Mouse (Mus musculus) MEL-GATA-1-ER (cell line): ENCODE data around the gene Cfap52.
A peak's percentile ranks its signal among the peaks of the same experiment; 100 is the strongest.

Experiments
- DNase-seq: peaks from one replicate; pipeline ENCODE4 v3.0.0-alpha.2; 2012; ENCODE audit warnings: low read depth; ENCODE audit errors: extremely low read depth

Gene Cfap52

GRCm38 (mm10) chr11:67926348-67927055, 38.9 kb downstream of the Cfap52 start:
- no peak for DNase-seq

GRCm38 (mm10) chr11:67925000-67925399, 40.5 kb downstream of the Cfap52 start:
- no peak for DNase-seq

DNA sequence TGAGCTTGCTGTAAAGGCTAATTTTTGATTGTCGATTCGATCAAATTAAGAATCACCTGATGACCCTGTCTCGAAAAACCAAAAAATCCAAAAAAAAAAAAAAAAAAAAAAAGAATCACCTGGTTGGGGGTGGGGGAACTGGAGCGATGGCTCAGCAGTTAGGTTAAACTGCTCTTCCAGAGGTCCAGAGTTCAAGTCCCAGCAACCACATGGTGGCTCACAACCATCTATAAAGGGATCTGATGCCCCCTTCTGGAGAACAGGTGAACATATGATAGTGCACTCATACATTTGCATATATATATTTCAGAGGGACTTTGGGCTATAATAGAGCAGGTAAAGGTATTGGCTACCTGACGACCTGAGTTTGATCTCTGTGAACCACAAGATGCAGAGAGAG, 41.7 kb downstream of the Cfap52 start:
- no peak for DNase-seq

- no peak for DNase-seq
These were observed 42.7 kb downstream of the Cfap52 start for GRCm38 (mm10) chr11:67922755-67923125.

DNA sequence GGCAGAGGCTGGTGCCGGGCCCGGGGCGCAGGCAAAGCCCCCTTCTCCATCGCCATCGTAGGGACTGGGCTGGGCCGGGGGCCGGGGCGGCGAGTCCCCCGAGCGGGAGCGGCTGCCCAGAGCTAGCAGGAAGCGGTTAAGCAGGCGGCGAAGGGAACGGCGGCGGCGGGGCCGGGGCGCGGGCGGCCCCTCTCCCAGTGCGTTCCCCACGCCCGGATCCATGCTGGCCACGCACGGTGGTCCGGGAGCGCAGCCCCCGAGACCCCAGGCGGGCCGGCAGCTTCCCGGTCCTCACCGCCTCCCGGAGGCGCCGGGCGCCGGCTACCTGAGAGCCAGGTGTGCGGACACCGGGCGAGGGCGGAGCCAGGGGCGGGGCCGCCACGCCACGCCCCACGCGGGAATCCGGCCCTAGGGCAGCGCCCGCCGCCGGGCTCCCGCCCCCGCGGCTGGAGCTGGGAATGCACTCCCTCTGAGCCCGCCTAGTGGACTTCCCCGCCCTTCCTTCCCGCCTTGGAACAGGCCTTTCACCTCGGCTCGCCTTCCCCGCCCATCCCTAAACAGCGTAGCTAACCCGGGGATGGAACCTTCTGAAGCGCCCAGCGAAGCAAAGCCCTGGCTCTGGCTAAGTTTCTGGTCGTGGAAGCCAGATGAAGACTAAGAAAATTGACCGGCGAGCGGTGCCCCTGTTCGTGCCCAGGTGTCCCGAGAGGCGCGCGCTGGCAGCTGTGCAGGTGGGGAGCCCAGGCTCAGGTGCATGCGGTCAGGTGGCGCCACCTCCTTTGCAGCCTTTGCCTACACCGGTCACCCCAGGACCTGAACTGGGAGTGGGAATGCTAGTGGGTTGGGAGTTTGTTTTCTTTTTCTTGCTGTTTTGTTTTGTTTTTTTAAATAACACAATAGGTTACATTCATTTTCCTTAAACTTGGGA, 43.4 kb downstream of the Cfap52 start, which contains the start of gene Usp43:
Gene Usp43, minus strand, starts transcription at position 327 of the 928 bp plus-strand sequence.
- DNase-seq: no peak

- no peak for DNase-seq
These were observed 44.2 kb downstream of the Cfap52 start for GRCm38 (mm10) chr11:67921091-67921826.

DNA sequence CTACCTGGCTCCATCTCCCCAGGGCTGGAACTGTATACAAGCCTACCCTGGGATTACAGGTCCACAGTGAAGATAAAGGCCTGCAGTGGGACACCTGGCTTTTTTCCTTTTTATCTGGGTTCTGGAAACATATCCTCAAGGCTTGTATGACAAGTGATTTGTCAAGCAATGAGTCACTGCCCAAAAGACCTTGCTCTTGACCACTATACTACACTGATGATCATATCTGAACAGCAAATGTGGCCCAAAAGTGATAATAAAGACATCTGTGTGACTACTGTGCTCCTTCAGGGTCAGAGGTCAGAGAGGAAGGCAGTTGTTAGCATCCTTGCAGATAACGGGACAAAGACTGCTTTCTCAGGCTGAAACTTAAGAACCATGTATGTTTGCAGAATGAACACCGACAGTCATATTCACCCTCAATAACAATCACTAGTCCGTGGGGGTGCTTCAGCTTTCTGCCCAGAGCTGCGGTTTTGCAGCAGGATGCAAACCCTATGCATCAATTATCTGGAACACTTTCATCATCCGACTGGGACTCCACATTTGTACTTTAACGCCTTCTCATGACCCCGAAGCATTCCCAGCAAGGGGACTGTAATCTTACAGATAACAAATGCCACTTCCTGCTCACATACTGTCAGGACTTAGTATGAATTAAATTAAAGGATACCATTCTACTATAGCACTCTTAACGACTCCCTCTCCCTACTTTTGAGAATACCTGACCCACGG, 45.1 kb downstream of the Cfap52 start:
- no peak for DNase-seq

GRCm38 (mm10) chr11:67919593-67919992, 45.9 kb downstream of the Cfap52 start:
- DNase-seq: no peak

GRCm38 (mm10) chr11:67917126-67917525, 48.3 kb downstream of the Cfap52 start:
- DNase-seq: no peak

DNA sequence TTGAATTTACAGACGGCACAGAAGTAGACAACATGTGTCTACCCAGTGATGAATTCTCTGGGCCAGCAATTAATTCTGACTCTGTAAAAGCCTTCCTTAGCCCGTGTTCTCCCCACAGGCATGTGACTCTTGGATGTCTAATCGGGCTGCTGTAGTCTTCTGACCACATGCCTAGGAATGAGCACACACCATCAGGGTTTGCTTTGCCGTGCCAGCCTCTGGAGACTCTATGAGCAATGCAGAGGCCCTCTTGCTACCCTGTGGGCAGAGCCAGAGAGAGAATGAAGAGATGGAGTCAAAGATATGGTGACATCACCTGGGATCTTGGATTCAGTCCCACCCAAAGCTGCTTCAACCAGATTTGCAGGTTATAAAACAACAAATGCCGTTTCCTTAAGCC, 54.4 kb downstream of the Cfap52 start:
- DNase-seq: no peak

DNA sequence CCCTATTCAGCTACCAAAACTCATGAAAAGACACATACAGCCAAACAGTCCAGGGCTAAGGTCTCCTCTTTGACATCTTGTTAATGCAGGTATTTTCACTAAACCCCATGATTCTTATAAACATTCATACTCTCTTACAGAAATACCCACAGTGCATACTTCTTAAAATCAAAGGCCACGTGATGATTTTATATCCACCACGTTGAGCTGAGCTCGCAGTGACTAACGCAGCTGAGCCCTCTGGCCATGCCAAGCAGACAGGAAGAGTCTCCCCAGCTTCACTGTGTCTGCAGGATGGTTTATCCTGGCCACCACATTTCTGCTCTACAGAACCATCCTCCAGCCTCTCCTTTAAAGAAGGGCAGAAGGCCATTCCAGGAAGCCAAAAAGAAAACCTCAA, 61.7 kb downstream of the Cfap52 start:
- no peak for DNase-seq

GRCm38 (mm10) chr11:67897064-67897560, 68.3 kb downstream of the Cfap52 start:
- DNase-seq: peak; percentile 1

DNA sequence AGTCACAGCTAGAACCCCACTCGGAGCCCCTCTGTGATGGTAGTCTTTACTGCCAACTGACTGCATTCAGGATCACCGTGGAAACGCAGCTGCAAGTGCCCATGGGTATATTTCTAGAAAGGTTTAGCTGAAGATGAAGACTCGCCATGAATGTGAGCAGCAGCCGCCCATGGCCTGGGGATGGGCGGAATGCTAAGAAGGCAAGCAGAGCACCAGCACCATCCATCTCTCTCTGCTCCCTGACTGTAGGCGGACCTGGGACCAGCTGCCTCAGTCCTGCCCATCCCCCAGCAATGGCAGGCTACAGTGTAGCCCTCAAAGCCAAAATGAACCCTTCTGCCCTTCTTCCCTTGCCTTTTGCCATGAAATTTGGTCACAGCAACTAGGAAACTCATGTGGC, 69.8 kb downstream of the Cfap52 start:
- DNase-seq: no peak

DNA sequence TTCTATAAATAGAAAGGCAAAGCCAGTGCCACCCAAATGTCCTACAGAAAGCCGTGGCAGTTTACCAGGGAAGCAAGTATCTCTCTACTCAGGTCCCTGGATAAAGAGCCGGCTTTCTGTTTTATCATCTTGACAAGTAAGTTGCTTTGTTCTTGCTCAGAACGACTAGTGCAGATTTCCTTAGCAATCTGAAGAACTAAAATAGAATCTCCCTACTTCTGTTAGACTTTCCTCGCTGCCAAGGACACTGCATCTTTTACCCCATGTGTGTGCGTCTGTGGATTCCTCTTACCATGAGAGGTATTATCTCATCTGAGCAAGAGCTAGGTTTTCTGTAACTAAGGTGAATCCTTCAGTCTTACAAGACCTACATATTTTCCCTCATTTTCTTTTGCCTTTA, 76.9 kb downstream of the Cfap52 start:
- DNase-seq: no peak

- DNase-seq: no peak
These were observed 79.5 kb downstream of the Cfap52 start for GRCm38 (mm10) chr11:67885921-67886320.
